Mouse (Mus musculus) adrenal gland, postnatal 25 days (tissue): ENCODE results near the gene Commd7. TPM values are rescaled to one million over a fixed set of nuclear protein-coding genes. Genes with fewer than 3 reads are reported as not detected.

Source experiments
- DNase-seq: peaks from one replicate; pipeline ENCODE4 v3.0.0; 2021; ENCODE audit warnings: mixed read lengths
- total RNA-seq: library from RNA; stranded (reverse); gene quantifications from 2 replicates; pipeline ENCODE4 v1.2.3, GENCODE M21; 2021

The Commd7 gene
- total RNA-seq, 1 experiment from 2014 or later, result 44.0 TPM

DNA sequence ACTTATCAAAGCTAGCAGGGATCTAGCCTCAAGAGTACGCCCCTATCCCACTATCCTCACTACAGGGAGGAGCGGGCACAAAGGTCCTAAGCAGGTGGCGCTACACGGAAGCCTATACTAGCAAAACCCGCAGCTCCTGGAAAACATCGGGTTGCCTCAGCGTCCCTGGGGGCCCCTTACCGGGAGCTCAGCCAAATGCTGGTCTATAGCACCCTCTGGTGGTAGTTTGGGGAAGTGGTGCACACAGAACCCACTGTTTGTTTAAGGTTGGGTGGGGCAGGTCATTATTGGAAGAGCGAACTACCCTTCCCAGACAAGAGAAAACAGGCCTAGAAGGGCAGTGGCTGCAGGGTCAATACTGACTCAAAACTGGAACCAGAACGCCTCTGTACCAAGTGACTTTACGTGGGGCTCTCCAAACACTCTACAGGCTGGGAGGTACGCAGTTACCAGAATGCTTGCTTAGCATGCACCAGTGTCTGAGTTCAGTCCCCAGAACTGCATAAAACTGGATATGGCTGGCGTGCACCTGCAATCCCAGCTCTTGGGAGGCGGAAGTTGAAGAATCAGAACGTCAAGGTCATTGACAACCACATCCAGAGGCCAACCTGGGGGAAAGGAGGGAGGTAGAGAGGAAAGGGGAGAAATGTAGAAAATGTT is 45.9 kb downstream of the Commd7 start:
- DNase-seq, result peak; percentile 80

DNA sequence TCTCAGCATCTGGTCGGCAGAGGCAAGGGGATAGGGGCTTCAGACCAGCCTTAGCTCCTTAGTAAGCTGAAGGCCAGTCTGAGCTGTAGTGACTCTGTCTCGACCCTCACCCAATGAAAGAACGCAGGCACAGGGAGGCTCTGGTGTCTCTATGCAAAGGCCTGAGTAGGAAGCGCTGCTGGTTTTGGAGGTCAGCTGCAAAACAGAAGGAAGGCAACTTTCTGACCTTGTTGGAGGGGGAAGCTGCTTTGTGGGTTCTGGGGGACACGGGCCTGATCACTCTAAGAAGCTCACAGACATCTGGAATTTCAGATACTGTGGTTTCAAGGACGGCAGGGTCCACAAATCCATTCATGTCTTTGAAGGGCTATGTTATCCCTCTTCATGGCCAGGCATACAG is 46.6 kb downstream of the Commd7 start:
- no peak for DNase-seq

DNA sequence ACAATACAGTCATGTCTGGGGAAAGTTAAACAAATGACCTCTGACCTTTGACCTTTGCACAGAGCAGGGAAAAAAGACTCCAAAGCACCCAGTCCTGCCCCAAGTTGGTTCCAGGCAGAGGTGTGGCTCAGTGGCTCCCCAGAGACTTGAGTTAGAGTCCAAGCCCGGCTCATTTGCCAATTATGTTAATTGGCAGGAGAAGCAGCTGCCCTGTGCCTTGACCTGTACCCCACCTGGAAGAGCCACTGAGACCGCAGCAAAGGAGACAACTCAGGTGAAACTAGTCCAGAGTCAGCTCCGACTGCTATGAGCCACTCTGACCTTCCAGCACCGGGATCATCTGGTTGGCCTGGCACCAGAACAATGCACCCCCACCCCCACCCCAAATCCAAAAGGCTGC is 48.2 kb downstream of the Commd7 start:
- DNase-seq, result no peak

DNA sequence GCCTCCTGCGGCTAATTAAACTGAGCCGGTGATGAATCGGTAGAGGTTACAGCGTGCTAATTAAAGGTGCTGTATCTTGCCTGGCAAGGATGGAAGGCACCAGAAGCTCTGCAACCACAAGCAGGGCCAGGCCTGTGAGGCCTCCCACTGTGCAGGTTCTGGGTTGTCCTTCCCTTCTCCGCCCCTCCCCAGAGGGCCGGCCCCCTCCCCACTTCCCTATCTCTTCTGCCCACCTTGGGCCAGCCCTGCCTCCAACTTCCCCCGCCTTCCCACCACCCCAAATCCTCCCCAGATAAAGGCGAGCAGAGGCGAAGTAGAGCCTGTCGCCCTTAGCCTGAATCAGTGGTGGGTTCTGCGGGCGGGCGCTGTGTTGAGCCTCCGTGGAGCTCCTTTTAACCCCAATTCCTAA is 48.9 kb downstream of the Commd7 start:
- DNase-seq, result no peak

DNA sequence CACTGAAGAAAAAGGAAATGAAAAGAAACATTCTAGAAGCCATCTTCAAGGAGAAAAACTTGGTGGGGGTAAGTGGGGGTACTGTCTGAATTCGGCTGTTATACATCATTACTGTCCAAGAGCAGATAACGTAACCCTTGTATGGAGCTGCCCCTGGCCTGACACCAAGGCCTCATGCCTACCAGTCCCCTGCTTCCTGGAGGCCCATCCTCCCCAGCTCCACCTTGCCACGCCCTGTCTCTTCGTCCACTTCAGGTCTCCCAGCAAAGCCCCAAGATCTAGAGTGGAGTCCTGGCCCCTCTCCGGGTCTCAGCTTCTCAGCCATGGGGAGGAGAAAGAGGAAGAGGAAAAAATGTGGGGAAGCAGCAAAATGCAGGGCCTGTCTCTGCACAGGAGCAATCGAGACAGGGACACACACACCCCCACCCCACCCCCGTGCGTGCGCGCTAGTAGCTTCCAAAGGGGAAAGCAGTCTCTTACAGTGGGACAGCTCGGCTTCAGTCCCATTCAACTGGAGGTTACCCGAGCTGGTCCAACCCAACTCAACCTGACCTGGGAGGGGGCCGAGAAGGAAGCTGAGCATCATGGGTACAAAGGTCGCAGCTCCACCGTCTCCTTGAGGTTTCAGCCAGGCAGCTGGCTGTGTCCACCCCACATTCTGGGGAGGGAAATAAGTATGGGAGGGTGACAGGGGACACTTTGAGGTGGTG is 49.5 kb downstream of the Commd7 start:
- no peak for DNase-seq

DNA sequence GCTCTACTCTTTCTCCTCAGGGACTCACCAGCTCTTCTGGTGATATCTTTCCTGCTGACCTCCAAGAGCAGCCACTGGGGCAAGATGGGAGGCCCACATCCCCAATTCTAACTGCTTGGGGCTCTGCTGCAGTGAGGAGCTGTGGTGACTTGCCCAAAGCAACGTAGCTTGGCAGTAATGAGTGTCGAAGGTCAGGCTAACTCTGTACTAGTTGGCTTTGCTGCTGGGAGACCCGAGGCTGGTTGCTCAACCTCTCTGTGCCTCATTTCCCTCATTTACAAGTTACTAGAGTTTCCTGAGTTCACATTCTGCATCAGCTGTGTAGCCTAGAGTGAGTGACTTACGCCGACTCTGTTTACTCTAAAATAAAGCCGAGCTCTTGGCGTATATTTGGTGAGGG is 51.2 kb downstream of the Commd7 start:
- no peak for DNase-seq

DNA sequence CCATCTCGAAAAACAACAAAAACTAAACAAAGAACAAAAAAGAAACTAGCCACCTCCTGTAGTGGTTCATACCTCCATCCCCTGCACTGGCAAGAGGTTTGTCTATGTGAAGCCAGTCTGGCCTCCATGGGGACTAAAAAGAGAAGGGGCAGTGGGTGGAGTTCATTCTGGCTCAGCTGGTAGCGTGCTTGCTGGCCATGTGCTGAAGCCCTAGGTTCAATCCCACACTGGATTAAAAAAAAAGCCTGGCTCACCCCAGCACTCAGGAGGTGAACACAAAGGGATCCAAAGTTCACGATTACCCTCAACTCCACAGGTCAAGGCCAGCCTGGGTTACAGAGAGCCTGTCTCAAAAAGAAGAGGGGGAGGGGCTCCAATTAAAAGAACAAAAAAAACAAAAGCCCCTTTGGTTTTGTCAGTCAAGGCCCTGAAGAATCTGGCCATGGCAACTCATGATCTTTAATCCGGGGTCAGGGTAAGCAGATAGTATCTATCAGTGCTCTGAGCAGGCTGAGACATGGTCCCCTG is 52.1 kb downstream of the Commd7 start:
- no peak for DNase-seq

DNA sequence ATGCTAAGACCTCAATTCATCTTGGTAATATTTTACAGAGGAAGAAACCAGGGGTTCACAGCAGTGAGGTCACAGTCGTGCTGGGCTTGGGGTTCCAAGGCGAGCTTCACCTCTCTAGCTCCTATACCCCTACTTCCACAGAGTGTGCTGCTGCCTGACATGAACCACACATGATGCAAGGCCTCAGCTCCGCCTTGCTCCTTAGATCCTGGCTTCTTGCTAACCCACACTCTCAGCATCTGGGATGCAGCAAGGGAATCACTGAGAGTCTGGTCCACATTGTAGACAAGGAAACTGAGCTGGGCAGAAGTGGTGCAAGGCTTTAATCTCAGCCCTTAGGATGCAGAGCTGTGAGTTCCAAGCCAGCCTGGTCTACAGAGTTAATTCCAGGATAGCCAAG is 52.5 kb downstream of the Commd7 start:
- DNase-seq, result no peak

DNA sequence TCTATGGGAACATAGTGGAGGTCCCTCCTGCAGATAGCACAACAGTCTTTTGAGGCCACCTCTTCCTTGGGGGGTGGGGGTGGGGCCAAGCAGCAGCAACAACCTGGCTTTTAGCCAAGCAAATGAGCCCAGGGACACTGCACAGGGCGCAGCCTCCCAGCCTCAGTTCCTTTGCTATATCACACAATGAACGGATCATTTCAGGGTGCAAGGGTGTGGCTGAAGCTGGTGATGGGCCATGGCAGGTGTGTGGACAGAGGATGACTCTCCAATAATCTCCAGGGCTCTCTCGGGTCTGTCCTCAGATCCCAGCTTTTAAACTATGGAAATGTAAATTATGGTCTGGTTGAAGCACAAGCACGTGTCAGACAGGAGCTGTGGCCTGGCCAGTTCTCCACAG is 55.5 kb downstream of the Commd7 start:
- no peak for DNase-seq

DNA sequence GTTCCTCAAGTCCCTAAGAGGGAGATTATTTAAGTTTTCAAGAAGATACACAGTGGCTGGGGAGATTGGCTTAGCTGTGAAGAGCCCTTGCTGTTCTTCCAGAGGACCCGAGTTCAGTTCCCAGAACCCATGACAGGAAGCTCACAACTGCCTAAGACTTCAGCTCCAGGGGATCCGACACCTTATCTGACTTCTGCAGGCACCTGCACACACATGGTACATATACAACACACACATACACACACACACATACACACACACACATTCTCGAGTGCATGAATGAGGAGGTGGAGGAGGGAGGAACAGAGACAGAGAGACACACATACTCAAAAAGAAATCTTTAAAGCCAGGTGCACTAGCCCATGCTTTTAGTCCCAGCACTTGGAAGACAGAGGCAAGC is 56.4 kb downstream of the Commd7 start:
- no peak for DNase-seq

DNA sequence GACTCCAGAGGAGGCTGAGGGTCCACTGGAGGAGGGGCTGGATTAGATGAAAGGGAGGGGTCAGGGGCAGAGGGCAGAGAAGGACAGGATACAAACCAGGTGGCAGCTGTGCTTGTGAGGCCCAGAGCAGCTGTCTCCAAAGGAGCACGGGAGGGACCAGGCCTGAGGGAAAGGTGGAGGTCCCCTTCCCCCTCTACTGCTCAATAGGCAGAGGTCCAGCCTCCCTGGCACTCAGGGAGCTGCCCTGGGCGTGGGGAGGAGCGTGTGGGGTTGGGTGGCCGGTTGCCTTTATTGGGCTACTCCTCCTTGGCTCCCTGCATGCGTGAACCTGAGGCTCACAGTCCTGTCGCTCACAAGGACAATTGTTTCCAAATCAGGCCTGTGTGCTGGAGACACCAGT is 57.0 kb downstream of the Commd7 start:
- no peak for DNase-seq

DNA sequence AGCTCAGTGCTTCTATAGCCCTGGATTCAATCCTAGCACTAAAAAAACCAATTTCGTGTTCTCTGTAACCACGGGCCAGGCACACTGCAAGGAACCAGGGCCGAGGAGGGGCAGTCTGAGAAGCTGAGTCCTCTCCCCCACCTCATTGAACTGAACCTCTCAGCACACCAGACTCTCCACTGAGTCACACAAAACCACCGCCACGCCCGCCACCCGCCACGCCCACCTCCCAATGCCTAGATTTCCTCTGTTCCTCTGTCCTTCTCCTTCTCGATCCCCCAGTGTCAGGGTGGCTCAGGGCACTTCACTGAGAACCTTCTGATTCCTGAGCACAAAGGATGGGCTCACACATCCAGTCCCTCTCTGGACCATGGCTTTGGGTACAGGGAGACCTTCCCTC is 59.5 kb downstream of the Commd7 start:
- DNase-seq, result no peak

DNA sequence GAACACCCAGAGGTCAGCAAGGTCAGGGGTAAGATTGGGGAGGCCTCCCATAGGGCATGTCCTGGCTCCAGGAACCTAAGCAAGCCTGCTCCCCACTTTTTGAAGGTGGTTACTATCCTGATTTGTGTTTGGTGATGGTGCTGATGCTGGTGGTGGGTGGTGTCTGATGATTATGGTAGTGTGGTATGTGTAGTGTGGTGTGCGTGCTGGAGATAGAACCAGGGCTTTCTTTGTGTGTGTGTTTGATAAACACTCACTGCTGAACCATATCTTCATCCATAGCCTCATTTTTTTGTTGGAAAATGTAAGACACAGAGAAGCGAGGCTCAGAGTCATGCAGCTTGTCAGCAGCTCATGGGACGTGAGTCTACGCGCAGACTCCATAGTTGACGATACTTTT is 64.0 kb downstream of the Commd7 start:
- no peak for DNase-seq

DNA sequence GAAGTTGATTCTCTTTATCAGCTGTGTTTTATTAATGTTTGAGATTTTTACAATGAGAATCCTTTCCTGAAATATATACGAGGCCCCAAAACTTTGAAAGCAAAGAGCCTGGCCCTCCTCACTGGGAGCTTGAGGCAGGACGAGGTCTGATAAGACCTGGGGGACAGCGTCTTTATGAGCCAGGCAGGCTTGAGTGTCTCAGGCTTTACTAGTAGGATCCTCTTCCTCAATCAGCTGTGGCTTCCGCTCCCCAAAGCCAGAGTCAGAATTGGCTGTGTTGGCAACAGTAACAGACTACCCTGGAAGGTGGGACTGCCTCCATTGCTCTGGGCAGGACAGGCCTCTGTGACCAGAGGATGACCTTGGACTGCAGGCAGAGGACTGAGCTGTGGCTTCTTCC is 64.6 kb downstream of the Commd7 start:
- no peak for DNase-seq

Other genes starting within 250 kb of the Commd7 start
- not detected in 2 replicates for gene 4930404H24Rik, start 140.0 kb downstream of the Commd7 start, total RNA-seq
- gene Nol4l, start 102.8 kb downstream of the Commd7 start, total RNA-seq, result 12.7 and 16.1 TPM in 2 replicates
- gene Dnmt3b, start 16.7 kb upstream of the Commd7 start, total RNA-seq, result 4.2 and 4.4 TPM in 2 replicates
- not detected in 2 replicates for gene Dnmt3c, start 63.9 kb upstream of the Commd7 start, total RNA-seq
- gene Mapre1, start 108.5 kb upstream of the Commd7 start, total RNA-seq, result 66.2 and 108 TPM in 2 replicates
- 0.27 TPM in 1 of 2 replicates, not detected in the other for gene Efcab8, start 147.2 kb upstream of the Commd7 start, total RNA-seq
- gene Sun5, start 238.3 kb upstream of the Commd7 start, total RNA-seq, result not detected in 2 replicates
- gene Bpifb2, start 242.3 kb upstream of the Commd7 start, total RNA-seq, result not detected in 2 replicates